Mouse (Mus musculus) hindbrain, embryonic 11.5 days (tissue): ENCODE data around the gene Rnf217. TPM values are rescaled to one million over a fixed set of nuclear protein-coding genes. Genes with fewer than 3 reads are reported as not detected.

ENCODE experiments used
- ATAC-seq: fragments of 200-750 bp; cut with Nextera tagmentation; 2 replicates; pipeline ENCODE4 v1.8.0; 2017; ENCODE audit warnings: mild to moderate bottlenecking, moderate TSS enrichment, moderate library complexity; ENCODE audit not compliant: low FRiP score
- DNase-seq: peaks from one replicate; pipeline ENCODE4 v3.0.0-alpha.2; 2015; ENCODE audit warnings: low spot score
- H3K27ac ChIP-seq: fragments of 300-500 bp; sonication (generic); 2 replicates; pipeline ENCODE4 v1.5.1; 2014; ENCODE audit warnings: mild to moderate bottlenecking, low read depth, low read length
- H3K27me3 ChIP-seq: fragments of 300-500 bp; sonication (generic); 2 replicates; pipeline ENCODE4 v1.6.1; 2014; ENCODE audit warnings: mild to moderate bottlenecking, low read length, moderate library complexity, mixed read lengths; ENCODE audit not compliant: control insufficient read depth, insufficient read depth
- H3K36me3 ChIP-seq: fragments of 300-500 bp; sonication (generic); 2 replicates; pipeline ENCODE4 v1.6.1; 2014; ENCODE audit warnings: mild to moderate bottlenecking, low read length, moderate library complexity, mixed read lengths; ENCODE audit not compliant: control insufficient read depth, insufficient read depth
- H3K4me1 ChIP-seq: fragments of 300-500 bp; sonication (generic); replicated peaks from 2 replicates; pipeline ENCODE4 v1.6.1; 2014; ENCODE audit warnings: low read length, mixed read lengths; ENCODE audit not compliant: control insufficient read depth, insufficient read depth
- H3K4me2 ChIP-seq: fragments of 300-500 bp; sonication (generic); replicated peaks from 2 replicates; pipeline ENCODE4 v1.6.1; 2014; ENCODE audit warnings: mild to moderate bottlenecking, low read depth, low read length
- H3K4me3 ChIP-seq: fragments of 300-500 bp; sonication (generic); 2 replicates; pipeline ENCODE4 v1.5.1; 2014; ENCODE audit warnings: low read depth, low read length
- H3K9ac ChIP-seq: fragments of 300-500 bp; sonication (generic); 2 replicates; pipeline ENCODE4 v1.6.1; 2014; ENCODE audit warnings: low read depth, low read length
- H3K9me3 ChIP-seq: fragments of 300-500 bp; sonication (generic); 2 replicates; pipeline ENCODE4 v1.6.1; 2016; ENCODE audit warnings: low read length; ENCODE audit not compliant: control insufficient read depth
- WGBS: fragments of 180-500 bp; shearing (Covaris S2); extraction: QIAGEN DNeasy Blood & Tissue Kit; methylation state at CpG from one replicate; pipeline ENCODE4 v1.1.7; 2014; 5-methylcytosine and 5-hydroxymethylcytosine counted together
- polyA plus RNA-seq: library from polyadenylated mRNA; unstranded; fragments of >200 nt; fragmentation: Nextera tagmentation; extraction: Ambion mirVana; gene quantifications from 2 replicates; pipeline ENCODE4 v1.2.1, GENCODE M21; 2014

The Rnf217 gene
- polyA plus RNA-seq, 1 experiment from 2014 or later, result 2.0 TPM

DNA sequence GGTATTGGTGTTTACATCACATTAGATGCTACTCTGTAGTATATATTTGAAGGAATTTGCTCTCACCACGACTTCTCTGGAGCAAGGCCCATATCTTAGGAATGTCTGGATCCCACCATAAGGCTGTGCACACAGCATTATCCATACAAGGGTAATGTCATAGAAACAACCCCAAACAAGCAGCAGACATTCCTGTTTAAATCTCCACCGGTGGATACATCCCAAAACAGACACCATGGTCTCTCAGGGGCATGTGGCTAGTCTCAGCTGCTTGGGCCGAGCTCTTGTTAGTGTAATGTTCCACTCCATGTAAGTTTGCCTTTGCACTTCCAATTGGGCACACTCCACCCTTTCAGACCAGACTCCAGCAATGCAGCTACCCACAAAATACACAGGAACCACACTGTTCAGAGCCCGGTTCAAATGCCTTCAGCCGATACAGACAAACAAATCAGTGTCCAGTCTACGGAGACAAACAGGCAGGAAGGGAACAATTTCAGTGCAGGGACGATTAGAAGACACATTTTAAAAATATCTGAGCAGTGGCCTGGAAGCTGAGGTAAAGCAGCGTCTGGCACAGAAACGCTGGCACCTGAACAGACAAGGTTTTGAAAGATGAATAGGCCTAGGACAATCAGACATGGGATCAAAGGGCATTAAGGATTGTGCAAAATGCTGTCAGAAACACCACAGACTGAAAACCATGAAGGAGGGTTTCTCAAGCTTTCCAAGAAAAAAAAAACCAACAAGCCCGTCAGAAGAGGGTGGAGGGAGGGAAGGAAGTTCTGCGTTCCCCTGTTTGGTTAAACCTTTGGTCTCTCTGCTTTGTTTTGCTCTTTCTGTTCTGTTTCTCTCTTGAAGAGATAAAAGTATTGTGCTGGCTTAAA lies 1.8 kb downstream of the Rnf217 start:
- H3K9me3 ChIP-seq, result no peaks in the 10 kb centered on the region
- no peaks in the 10 kb centered on the region for H3K36me3 ChIP-seq
- peaks cover 5% of the 10 kb centered on the region; the same call in 1 of the 2 replicates for H3K4me1 ChIP-seq
- no peak overlapping the region for H3K9ac ChIP-seq
- no peaks in the 10 kb centered on the region for H3K27me3 ChIP-seq
- H3K27ac ChIP-seq, result no peak overlapping the region
- peak overlapping the region; percentile 8; the same call in 1 of the 2 replicates for H3K4me3 ChIP-seq
- WGBS, result 28% methylated on average over 11 of the region's 11 CpGs
- peak overlapping the region; percentile 89 for H3K4me2 ChIP-seq
- DNase-seq, result peak; percentile 18
- ATAC-seq, result no peak

DNA sequence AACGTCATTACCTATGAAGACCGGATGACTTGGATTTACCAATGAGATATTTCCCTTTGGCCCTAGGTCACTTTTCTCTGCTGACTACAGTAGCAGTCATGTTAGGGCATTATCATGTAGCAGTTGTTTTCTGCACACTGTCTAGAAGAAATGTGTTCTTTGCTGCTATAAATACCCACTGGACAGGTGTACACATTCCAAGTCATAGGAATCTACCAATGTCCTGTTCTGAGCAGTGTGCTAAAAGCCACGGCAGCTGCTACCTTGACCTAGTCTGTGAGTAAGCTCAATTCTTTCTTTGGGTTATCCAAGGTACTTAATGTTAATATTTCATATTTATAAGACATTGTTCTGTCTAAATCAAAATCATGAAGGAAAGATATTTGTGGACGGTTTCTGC lies 5.1 kb downstream of the Rnf217 start:
- Histone ChIP-seq H3K27me3 (no peaks in the 10 kb centered on the region), H3K9me3 (no peaks in the 10 kb centered on the region), H3K4me2 (no peak overlapping the region), H3K4me3 (no peak overlapping the region), H3K36me3 (no peaks in the 10 kb centered on the region), H3K27ac (no peak overlapping the region), H3K4me1 (peaks cover 5% of the 10 kb centered on the region; the same call in 1 of the 2 replicates), H3K9ac (no peak overlapping the region)
- ATAC-seq, result no peak
- no peak for DNase-seq
- WGBS, result 95% methylated on average over 4 of the region's 4 CpGs

DNA sequence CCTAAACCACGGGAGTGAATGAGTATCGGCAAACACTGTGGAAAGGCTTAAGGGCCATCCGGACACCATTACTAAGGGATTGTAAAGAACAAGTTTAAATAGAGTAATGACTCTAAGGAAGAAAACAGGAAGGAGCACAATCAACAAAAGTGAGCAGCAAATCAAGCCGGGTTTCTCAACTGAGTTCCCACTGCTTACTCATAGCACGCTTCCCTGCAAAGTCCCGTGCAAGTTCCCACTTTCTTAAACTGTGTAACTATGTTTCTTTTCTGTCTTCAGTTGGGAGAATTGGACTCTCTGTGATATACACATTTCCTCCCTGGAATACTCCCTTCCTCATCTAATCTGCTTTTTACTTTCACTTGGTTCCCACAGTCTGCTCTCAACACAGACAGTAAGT lies 8.9 kb downstream of the Rnf217 start:
- Histone ChIP-seq H3K4me3 (no peak overlapping the region), H3K27ac (no peak overlapping the region), H3K9ac (no peak overlapping the region), H3K4me2 (no peak overlapping the region), H3K4me1 (no peaks in the 10 kb centered on the region), H3K36me3 (no peaks in the 10 kb centered on the region), H3K27me3 (no peaks in the 10 kb centered on the region), H3K9me3 (no peaks in the 10 kb centered on the region)
- 95% methylated on average over 6 of the region's 6 CpGs for WGBS
- no peak for DNase-seq
- ATAC-seq, result no peak

DNA sequence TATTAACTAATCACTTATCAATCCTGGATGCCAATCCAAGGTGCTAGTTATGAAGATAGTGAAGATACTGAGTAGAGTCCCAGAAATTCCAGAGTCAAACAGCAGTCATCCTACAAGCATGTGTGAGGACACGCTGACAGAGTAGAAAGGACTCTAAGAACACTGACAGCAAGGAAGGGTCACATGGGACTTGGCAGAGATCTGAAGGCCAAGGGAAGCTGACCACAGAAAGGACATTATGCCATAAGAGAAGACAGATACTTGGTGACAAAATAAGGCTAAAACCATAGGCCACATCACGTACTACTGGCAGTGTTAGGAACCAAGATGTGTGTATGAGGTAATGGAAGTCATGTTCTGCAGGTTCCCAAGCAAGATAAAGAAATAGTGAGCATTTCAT lies 11.1 kb downstream of the Rnf217 start:
- no peak overlapping the region for H3K27ac ChIP-seq
- WGBS, result 95% methylated on average over 2 of the region's 2 CpGs
- H3K4me2 ChIP-seq, result no peak overlapping the region
- H3K9ac ChIP-seq, result no peak overlapping the region
- H3K4me3 ChIP-seq, result no peak overlapping the region
- no peaks in the 10 kb centered on the region for H3K36me3 ChIP-seq
- no peak for DNase-seq
- H3K4me1 ChIP-seq, result 0 out of 2 replicates have a peak, but pooled peaks cover 1% of the 10 kb centered on the region
- ATAC-seq, result no peak
- H3K9me3 ChIP-seq, result no peaks in the 10 kb centered on the region
- H3K27me3 ChIP-seq, result no peaks in the 10 kb centered on the region

DNA sequence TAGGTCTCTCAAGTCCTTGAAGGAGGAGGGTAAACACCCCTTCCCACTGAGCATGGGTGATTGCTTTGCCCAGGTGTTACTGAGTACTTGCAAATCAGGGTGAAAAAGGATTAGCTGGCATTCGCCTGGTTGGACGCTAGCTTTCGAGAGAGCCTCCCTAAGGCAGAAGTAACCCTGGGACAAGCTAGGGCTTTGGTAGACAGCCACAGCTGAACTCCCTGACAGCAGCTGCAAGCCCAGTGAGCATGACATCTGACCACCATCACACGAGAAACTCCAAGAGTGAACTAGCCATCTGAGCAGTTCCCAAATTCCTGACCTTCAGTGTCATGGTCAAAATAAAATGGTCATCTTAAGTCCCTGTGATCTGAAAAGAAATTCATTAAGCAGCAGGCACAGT lies 12.2 kb downstream of the Rnf217 start:
- Histone ChIP-seq H3K4me1 (0 out of 2 replicates have a peak, but pooled peaks cover 2% of the 10 kb centered on the region), H3K9me3 (no peaks in the 10 kb centered on the region), H3K4me3 (no peak overlapping the region), H3K9ac (no peak overlapping the region), H3K27ac (no peak overlapping the region), H3K4me2 (no peak overlapping the region), H3K36me3 (no peaks in the 10 kb centered on the region), H3K27me3 (no peaks in the 10 kb centered on the region)
- no peak for ATAC-seq
- WGBS, result 51% methylated on average over 4 of the region's 4 CpGs
- DNase-seq, result no peak

DNA sequence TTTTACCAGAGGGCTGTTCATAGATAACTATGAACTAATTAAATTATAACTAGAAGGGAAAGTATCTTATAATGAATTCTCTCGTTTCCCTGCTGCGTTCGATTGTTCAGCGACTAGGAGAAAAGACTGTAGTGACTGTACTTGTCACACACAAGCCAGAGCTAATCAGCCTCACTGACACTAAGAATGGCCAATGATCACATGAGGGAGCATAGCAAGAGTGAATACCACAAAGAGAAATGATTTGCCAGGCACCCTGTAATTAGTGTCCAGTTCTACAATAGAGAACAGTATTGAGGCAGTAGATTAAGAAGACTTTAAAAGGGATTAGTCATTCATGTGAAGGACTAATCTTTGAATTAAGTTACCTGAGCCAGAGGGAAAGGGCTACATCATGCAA lies 13.7 kb downstream of the Rnf217 start:
- no peak for ATAC-seq
- Histone ChIP-seq H3K36me3 (no peaks in the 10 kb centered on the region), H3K9ac (no peak overlapping the region), H3K9me3 (no peaks in the 10 kb centered on the region), H3K27ac (no peak overlapping the region), H3K4me2 (no peak overlapping the region), H3K27me3 (no peaks in the 10 kb centered on the region), H3K4me3 (no peak overlapping the region), H3K4me1 (0 out of 2 replicates have a peak, but pooled peaks cover 2% of the 10 kb centered on the region)
- 95% methylated on average over 4 of the region's 4 CpGs for WGBS
- DNase-seq, result no peak

DNA sequence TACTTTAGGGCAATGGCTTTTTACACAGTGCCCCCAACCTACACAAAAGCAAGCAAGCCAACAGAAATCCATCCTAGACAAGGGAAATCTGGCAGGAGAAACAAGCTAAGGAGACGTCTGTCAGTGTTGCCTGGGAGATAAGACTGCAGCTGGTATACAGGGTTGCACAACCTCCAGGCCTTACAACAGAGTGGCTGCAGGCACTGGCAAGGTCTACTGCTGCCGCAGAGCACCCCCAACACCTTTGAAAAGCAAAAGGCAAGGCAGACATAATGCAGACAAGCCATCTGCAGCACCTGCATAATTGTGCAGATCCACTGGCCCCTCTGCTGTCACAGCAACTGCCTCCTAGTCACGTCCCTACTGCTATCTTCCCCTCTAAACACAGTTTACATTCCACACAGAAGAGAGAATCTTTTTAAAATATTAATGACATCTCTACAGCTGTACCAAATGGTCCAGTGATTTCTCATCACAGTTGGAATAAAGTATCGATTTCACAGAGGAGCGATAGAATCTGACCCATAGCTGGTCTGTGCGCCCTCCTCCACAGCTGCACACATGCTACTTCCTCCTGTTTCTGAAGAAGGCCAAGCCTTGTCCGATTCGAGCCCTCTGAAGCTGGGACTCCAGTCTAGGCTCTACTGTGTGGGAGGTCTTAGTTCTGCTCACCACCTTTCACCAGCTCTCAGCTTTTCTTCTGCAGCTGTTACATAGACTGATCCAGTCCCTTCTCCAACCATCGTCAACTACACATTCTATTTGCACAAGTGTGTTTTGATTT lies 16.1 kb downstream of the Rnf217 start:
- DNase-seq (peak; percentile 33), ATAC-seq (peak; percentile 72)
- Histone ChIP-seq H3K9ac (peak overlapping the region; percentile 27; the same call in 1 of the 2 replicates), H3K27me3 (no peaks in the 10 kb centered on the region), H3K36me3 (no peaks in the 10 kb centered on the region), H3K9me3 (no peaks in the 10 kb centered on the region), H3K4me3 (no peak overlapping the region), H3K4me2 (no peak overlapping the region), H3K27ac (peak overlapping the region; percentile 51; the same call in 1 of the 2 replicates), H3K4me1 (0 out of 2 replicates have a peak, but pooled peaks cover 2% of the 10 kb centered on the region)
- 49% methylated on average over 9 of the region's 9 CpGs for WGBS

DNA sequence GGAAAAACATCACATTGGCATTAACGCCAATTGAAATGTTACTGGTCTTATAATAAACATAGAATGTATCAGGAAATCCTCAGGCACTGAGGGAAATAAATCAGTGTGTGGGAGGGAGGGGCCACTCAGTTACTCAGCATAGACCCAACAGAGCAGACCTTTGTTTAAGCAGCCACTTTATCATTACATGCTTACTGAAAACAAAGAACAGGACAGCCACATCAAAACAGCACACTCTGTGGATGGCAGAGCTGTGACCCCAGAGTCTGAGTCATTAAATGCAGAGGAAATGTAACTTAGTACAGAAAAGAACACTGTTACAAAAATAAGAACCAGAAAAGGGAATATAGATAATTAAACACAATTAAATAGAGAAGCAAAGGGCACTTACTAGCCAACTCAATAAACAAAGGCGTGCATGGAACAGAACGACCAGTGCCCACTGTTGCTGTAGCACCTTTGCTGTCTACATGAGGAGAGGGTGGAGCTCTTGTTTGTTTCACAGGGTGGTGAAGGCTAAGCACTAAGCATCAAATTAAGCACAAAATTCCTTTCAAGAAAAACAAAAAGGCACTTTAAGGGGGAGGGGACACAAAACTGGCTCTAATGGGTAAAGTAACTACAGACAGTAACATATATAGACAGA lies 16.8 kb downstream of the Rnf217 start:
- ATAC-seq, result peak; percentile 82
- Histone ChIP-seq H3K4me2 (no peak overlapping the region), H3K36me3 (no peaks in the 10 kb centered on the region), H3K4me3 (no peak overlapping the region), H3K27ac (peak overlapping the region; percentile 51; the same call in 1 of the 2 replicates), H3K9me3 (no peaks in the 10 kb centered on the region), H3K27me3 (no peaks in the 10 kb centered on the region), H3K9ac (no peak overlapping the region), H3K4me1 (0 out of 2 replicates have a peak, but pooled peaks cover 2% of the 10 kb centered on the region)
- DNase-seq, result peak; percentile 20
- WGBS, result 71% methylated on average over 3 of the region's 3 CpGs
